Mouse (Mus musculus) heart, embryonic 14.5 days (tissue): ENCODE data around the gene Coq10a. TPM values are rescaled to one million over a fixed set of nuclear protein-coding genes. Genes with fewer than 3 reads are reported as not detected.

ENCODE experiments used
- ATAC-seq: fragments of 200-750 bp; cut with Nextera tagmentation; 2 replicates; pipeline ENCODE4 v1.8.0; 2017; ENCODE audit warnings: low read depth, moderate TSS enrichment; ENCODE audit not compliant: insufficient number of reproducible peaks, insufficient read depth, low FRiP score
- H3K27ac ChIP-seq, 2 experiments: fragments of 200-500 bp in 1 of 2; fragments of 300-500 bp in 1 of 2; sonication (generic) in 1 of 2; replicated peaks in 1 of 2; 2 replicates each; pipeline ENCODE4 v1.5.1; 2012 to 2014; ENCODE audit warnings: low read depth in 2 of 2, low read length in 2 of 2, control low read depth in 1 of 2, mild to moderate bottlenecking in 1 of 2, mixed read lengths in 1 of 2; ENCODE audit not compliant: control insufficient read depth in 1 of 2, insufficient read depth in 1 of 2
- H3K27me3 ChIP-seq: fragments of 300-500 bp; sonication (generic); 2 replicates; pipeline ENCODE4 v1.6.1; 2014; ENCODE audit warnings: mild to moderate bottlenecking, low read length, control low read depth; ENCODE audit not compliant: control insufficient read depth, insufficient read depth
- H3K36me3 ChIP-seq: fragments of 300-500 bp; sonication (generic); 2 replicates; pipeline ENCODE4 v1.6.1; 2014; ENCODE audit warnings: mild to moderate bottlenecking, control low read depth, low read length, mixed read lengths; ENCODE audit not compliant: control insufficient read depth, insufficient read depth
- H3K4me1 ChIP-seq, 2 experiments: fragments of 200-500 bp in 1 of 2; fragments of 300-500 bp in 1 of 2; sonication (generic) in 1 of 2; 2 replicates each; pipeline ENCODE4 v1.6.1; 2012 to 2014; ENCODE audit warnings: low read length in 2 of 2, control low read depth in 1 of 2, mixed read lengths in 1 of 2; ENCODE audit not compliant: control insufficient read depth in 2 of 2, insufficient read depth in 2 of 2
- H3K4me2 ChIP-seq: fragments of 300-500 bp; sonication (generic); 2 replicates; pipeline ENCODE4 v1.6.1; 2014; ENCODE audit warnings: mild to moderate bottlenecking, low read length
- H3K4me3 ChIP-seq, 2 experiments: fragments of 200-500 bp in 1 of 2; fragments of 300-500 bp in 1 of 2; sonication (generic) in 1 of 2; 2 replicates each; pipeline ENCODE4 v1.5.1; 2012 to 2014; ENCODE audit warnings: low read length in 2 of 2, mild to moderate bottlenecking in 2 of 2, control low read depth in 1 of 2, low read depth in 1 of 2, moderate library complexity in 1 of 2; ENCODE audit not compliant: control insufficient read depth in 1 of 2, insufficient read depth in 1 of 2
- H3K9ac ChIP-seq: fragments of 300-500 bp; sonication (generic); 2 replicates; pipeline ENCODE4 v1.6.1; 2014; ENCODE audit warnings: mild to moderate bottlenecking, low read length
- H3K9me3 ChIP-seq: fragments of 300-500 bp; sonication (generic); 2 replicates; pipeline ENCODE4 v1.6.1; 2016; ENCODE audit warnings: low read length, control low read depth; ENCODE audit not compliant: control insufficient read depth
- WGBS: fragments of 180-500 bp; shearing (Covaris S2); extraction: QIAGEN DNeasy Blood & Tissue Kit; methylation state at CpG from one replicate; pipeline ENCODE4 v1.1.7; 2014; 5-methylcytosine and 5-hydroxymethylcytosine counted together
- polyA plus RNA-seq: library from polyadenylated mRNA; unstranded; fragments of >200 nt; fragmentation: Nextera tagmentation; extraction: Ambion mirVana; gene quantifications from 2 replicates; pipeline ENCODE4 v1.2.1, GENCODE M21; 2014

Gene Coq10a
- polyA plus RNA-seq, 1 experiment from 2014 or later, result 23.5 TPM

GRCm38 (mm10) chr10:128382482-128382881, 13.7 kb upstream of the Coq10a start:
- 91% methylated on average over 8 of the region's 8 CpGs for WGBS
- Histone ChIP-seq H3K36me3 (peaks cover 91% of the 10 kb centered on the region), H3K4me2 (no peak overlapping the region), H3K27me3 (no peaks in the 10 kb centered on the region), H3K9ac (no peak overlapping the region), H3K9me3 (no peaks in the 10 kb centered on the region), H3K4me3 (no peak overlapping the region), H3K4me1 (peaks cover 6 to 10% of the 10 kb centered on the region in 2 experiments; a peak in 3 of 4 replicates), H3K27ac (no peak overlapping the region)
- ATAC-seq, result no peak

DNA sequence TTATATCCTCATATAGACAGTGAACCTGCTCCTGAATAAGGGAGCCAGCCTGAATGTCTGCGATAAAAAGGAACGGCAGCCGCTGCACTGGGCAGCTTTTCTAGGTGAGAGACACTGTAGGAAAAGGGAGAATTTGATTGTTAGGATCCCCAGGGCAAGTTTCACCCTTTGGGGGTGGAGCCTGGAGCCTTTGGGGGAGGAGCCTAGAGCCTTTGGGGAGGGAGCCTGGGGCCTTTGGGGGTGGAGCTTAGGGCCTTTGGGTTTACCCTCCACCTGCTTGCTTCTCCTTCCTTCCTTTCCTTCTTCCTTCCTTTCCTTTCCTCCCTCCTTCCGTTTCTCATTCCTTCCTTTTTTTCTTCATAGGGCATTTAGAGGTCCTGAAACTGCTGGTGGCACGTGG, 11.8 kb upstream of the Coq10a start:
- no peak for ATAC-seq
- no peak overlapping the region for H3K9ac ChIP-seq
- no peak overlapping the region for H3K27ac ChIP-seq
- no peaks in the 10 kb centered on the region for H3K9me3 ChIP-seq
- WGBS, result 82% methylated on average over 5 of the region's 5 CpGs
- H3K4me3 ChIP-seq, result no peak overlapping the region
- no peaks in the 10 kb centered on the region for H3K27me3 ChIP-seq
- H3K4me2 ChIP-seq, result no peak overlapping the region
- H3K4me1 ChIP-seq, result peaks cover 8 to 14% of the 10 kb centered on the region in 2 experiments; a peak in 3 of 4 replicates
- peaks cover 71% of the 10 kb centered on the region for H3K36me3 ChIP-seq

DNA sequence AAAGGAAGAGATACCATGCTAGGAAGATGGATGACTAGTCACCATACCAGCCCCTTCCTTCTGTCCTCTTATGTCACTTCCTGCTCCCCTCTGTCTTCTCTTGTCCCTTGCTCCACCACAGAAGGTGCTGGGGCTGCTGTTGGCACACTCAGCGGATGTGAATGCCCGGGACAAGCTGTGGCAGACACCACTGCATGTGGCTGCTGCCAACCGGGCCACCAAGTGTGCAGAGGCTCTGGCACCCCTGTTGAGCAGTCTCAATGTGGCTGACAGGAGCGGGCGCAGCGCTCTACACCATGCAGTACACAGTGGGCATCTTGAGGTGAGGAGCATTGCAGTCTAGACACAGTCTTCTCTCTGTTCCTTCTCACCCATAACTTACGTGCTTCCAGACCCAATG, 10.5 kb upstream of the Coq10a start:
- Histone ChIP-seq H3K27ac (no peak overlapping the region), H3K4me3 (no peak overlapping the region), H3K4me2 (no peak overlapping the region), H3K27me3 (no peaks in the 10 kb centered on the region), H3K9ac (no peak overlapping the region), H3K4me1 (peaks cover 8 to 14% of the 10 kb centered on the region in 2 experiments; a peak in 3 of 4 replicates), H3K9me3 (no peaks in the 10 kb centered on the region), H3K36me3 (peaks cover 58% of the 10 kb centered on the region)
- no peak for ATAC-seq
- WGBS, result 96% methylated on average over 7 of the region's 7 CpGs

DNA sequence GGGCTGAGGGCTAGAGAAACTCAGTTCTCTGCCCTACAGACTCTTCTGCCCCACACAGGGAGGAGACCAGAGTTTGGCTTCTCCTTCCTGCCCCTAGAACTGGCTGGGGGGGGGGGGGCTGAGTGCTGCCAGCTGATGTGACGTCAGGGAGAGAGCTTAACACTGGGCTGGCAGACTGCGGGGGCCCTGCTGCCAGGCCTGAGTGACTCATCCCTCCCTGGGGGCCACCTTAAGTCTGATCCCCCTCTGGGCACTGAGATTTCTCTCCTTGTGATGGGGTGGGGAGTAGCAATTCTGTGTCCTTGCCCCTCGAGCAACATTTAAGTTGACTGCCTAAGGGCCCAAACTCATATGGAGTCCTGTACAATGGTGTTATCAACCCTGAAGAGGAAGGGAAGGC, 9.7 kb upstream of the Coq10a start:
- no peak overlapping the region for H3K4me3 ChIP-seq
- H3K27me3 ChIP-seq, result no peaks in the 10 kb centered on the region
- peaks cover 50% of the 10 kb centered on the region for H3K36me3 ChIP-seq
- H3K9ac ChIP-seq, result peak overlapping the region; percentile 95; the same call in 1 of the 2 replicates
- no peak for ATAC-seq
- no peaks in the 10 kb centered on the region for H3K9me3 ChIP-seq
- H3K4me1 ChIP-seq, result peaks cover 8 to 14% of the 10 kb centered on the region in 2 experiments; a peak in 3 of 4 replicates
- WGBS, result 69% methylated on average over 3 of the region's 3 CpGs
- no peak overlapping the region for H3K27ac ChIP-seq
- peak overlapping the region; percentile 90 for H3K4me2 ChIP-seq

GRCm38 (mm10) chr10:128377940-128378448, 9.2 kb upstream of the Coq10a start:
- Histone ChIP-seq H3K9me3 (no peaks in the 10 kb centered on the region), H3K9ac (peak overlapping the region; percentile 95), H3K27me3 (no peaks in the 10 kb centered on the region), H3K27ac (peak overlapping the region in 1 of 2 experiments; percentile 93; a peak in 2 of 4 replicates), H3K4me3 (peak overlapping the region; percentile 58 to 84), H3K4me2 (peak overlapping the region; percentile 90), H3K4me1 (peaks cover 9 to 19% of the 10 kb centered on the region in 2 experiments), H3K36me3 (peaks cover 46% of the 10 kb centered on the region)
- ATAC-seq, result no peak
- 63% methylated on average over 14 of the region's 14 CpGs for WGBS

DNA sequence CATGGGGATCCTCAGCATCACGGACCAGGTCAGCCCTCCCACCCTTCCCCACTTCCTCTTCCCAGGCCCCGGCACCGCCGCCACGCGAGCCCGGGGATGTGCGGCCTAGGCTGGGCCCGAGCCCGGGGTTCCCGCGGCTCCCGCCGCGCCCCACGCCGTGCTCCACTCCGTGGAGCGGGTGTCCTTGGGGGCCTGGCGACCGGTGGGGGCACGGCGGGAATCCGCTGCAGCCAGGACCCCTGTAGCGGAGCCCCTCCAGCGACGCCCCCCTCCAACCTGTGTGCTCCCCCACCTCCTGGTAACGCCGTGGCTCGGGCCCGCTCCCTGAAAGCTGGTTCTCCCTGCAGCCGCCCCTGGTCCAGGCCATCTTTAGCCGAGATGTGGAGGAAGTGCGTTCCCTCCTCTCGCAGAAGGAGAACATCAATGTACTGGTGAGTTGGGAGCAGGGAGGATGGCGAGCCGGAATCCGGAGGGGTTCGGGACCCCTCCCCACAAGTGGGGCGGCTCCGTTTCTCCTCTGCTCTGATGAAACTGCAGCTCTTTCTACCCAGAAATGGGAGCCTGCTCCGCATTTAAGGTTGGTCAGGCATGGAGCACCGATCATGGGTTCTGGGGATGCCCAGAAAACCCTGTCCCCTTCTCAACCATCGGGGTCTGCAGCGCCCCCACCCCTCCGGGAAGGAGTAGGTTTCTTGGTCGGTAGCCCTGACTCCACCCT, 8.6 kb upstream of the Coq10a start:
- Histone ChIP-seq H3K4me2 (peak overlapping the region; percentile 90), H3K27me3 (no peaks in the 10 kb centered on the region), H3K4me3 (peak overlapping the region; percentile 58 to 84), H3K36me3 (peaks cover 40% of the 10 kb centered on the region), H3K27ac (peak overlapping the region; percentile 40 to 93; a peak in 3 of 4 replicates), H3K9ac (peak overlapping the region; percentile 95), H3K4me1 (peaks cover 10 to 20% of the 10 kb centered on the region in 2 experiments), H3K9me3 (no peaks in the 10 kb centered on the region)
- WGBS, result under 1% methylated on average over 36 of the region's 47 CpGs
- peak; percentile 46 for ATAC-seq

DNA sequence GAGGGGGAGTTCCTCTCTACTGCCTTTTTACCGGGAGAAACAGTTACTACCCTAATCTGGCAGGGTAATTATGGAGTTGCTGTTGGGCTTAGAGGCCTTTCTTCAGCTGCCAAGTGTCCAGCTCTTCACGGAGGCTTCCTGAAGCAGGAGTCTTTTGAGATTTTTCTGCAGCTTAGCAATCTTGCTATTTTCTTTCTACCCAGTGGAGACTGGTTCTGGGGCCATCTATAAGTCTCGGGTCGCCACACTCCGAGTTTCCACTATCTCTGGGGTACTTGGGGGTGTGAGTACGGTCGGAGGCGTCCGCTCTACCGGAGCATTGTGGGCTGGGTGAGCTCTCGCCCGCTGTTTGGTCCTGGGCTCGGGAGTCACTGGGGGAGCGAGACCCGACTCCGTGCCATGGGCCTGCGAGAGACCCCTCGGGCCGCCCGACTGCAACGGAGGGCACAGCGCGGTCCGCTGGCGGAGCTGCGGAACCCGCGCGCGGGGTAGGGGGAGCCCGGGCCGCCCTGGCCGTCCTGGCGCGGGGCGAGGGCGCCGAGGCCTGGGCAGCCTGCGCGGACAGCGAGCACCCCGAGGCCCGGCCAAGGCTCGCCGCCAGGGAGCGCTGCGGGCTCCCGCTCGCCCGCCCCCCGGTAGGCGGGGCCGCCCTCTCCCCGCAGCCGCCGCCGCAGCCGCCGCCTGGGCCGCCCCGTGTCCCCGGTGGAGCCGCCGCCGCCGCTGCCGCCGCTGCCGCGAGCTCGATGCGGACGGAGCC, 7.8 kb upstream of the Coq10a start, which contains the start of gene Ankrd52:
Gene Ankrd52 (plus strand): TSS at position 661 of the 757 bp plus-strand sequence.
- Histone ChIP-seq H3K9me3 (no peaks in the 10 kb centered on the region), H3K27me3 (no peaks in the 10 kb centered on the region), H3K4me1 (peaks cover 10 to 20% of the 10 kb centered on the region in 2 experiments), H3K27ac (peak within 1 kb of the TSS; percentile 93), H3K4me3 (peak within 1 kb of the TSS; percentile 58 to 84), H3K9ac (peak within 1 kb of the TSS; percentile 95), H3K36me3 (peaks cover 32% of the 10 kb centered on the region), H3K4me2 (peak within 1 kb of the TSS; percentile 90)
- WGBS, result under 1% methylated on average over 58 of the region's 73 CpGs
- peak; percentile 91 for ATAC-seq
